Mouse (Mus musculus): Measurements from ENCODE around the gene Cradd.

DNA sequence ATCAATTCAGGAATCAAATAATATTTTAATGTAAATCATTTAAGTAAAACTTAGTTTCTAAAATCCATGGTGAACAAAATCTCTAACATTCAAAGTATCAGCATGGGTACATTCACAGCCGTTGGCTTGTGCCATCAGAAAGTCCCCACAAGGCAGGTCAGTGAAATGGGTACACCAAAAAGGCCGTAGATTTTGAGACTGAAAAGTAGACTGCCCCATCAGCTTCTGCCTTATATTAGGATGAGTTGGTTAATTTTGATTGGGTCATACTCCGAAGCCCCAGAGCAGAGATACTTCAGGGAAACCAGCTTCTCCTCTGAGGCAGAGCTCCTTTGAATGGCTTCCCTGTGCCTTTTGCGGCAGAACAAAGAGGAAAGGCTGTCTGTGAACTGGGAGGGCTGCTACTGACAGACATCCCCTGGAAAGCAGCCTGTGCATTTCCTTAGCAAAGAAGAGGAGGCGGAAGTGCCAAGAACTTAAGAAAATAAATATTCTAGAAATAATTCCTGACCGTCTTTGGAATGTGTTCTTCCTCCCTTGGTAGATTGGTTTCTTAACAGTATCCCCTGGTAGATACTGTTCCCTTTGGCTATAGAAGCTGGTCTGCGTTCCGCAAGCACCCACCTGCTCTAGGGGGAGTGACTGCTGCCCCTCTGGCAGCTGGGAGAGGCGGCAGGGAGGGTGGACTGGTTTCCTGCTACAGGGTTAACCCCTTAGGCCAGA is 178.6 kb downstream of the Cradd start:
- TF ChIP-seq CTCF (IDR thresholded peaks at IDR 0.05) (peak; percentile 30; the same call in 1 of the 2 replicates), EP300 (IDR thresholded peaks at IDR 0.05) (peak; percentile 33; the same call in 1 of the 2 replicates)
